Mouse (Mus musculus) kidney, postnatal 10 days (tissue): ENCODE data around the gene Mmp8.

Source experiments
- DNase-seq: peaks from one replicate; pipeline ENCODE4 v3.0.0; 2021; ENCODE audit warnings: mixed read lengths

Mmp8 gene

DNA sequence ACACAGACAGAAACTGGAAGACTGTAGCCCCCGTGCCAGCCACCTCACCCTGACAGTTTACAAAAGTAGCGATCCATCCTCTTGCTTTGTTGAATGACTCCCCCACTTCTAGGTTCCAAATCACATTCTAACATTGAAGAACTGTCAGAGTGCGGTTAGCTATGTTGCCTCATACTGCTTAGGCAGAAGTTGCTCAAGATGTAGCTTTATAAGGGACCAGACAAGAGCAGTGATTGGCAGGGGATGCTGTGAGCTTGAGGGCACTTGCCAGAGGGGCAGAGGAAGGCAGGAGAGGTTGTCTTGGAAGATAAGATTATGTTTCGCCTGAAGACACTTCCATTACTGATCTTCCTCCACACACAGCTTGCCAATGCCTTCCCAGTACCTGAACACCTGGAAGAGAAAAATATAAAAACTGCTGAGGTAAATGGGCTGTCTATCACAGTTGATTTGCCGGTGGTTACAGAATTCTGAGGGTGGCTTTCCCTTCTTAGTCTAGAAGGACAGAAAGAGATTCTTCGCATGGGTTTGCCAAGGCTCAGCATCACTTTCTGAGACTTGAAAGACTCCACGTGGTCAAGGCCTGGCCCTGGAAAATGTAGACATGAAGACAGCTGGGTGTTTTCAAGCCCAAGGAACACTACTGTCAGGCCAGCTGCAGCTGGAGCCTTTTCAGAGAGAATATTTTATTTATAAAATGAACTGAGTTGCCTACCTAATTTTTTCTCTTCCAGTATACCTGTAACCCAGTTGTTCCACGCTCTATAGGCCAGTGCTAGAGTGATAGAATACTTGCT, at the start of gene Mmp8:
Gene Mmp8 (plus strand): TSS at position 236 of the 797 bp plus-strand sequence.
- DNase-seq = peak; percentile 18

DNA sequence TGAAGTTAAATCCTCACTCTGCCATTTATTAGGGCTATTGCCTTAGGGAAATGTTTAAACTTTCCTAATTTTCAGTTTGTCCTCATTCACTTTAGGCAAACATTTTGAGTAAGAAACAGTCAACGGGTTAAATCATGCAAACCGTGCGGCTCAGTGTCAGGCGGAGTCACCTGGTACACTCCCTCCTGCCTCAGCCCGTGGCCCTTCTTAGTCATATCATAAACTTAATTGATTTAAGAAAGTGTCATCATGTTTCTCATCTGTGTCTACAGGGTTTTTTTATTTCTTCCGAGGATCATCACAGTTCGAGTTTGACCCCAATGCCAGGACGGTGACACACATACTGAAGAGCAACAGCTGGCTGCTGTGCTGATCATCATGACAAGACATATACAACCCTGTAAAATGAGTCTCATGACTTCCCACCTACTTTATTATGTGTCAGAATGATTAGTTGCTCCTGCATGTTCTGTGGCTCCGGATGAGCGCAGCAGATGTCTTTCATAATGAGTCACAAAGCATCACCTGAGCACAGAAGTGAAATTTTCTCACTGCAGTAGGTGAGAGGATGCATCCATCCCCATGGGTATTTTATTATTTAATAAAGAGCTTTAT, 48.5 kb upstream of the Mmp8 start:
- DNase-seq = no peak

DNA sequence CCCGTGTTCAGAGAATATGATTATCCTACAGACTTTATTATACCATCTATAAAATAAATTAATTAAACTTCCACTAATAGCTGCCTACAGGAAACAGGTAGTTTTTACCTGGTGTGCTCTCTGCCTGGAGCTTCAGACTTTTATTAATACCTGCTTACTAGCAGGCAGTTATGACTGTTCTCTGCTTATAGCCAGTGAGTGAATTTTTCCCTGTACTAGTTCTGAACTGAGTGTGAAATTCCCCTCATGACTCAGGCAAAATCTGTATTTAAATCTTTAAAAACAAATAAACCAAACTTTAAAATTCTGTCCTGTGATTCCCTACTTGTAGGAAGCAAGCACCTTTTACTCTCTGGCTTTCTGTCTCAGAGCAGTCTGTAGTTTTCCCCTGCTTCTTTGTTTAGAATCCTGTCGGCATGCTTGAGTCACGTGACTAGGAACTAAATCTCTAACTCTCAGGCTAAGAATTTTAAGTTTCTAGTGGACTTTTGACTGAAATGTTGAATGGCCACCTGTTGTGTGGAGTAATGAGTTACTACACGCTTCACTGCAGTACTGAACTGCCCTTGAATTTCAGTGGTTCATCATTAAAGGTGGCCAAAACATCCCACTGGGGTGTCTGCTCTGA, 40.2 kb upstream of the Mmp8 start:
- DNase-seq = no peak

DNA sequence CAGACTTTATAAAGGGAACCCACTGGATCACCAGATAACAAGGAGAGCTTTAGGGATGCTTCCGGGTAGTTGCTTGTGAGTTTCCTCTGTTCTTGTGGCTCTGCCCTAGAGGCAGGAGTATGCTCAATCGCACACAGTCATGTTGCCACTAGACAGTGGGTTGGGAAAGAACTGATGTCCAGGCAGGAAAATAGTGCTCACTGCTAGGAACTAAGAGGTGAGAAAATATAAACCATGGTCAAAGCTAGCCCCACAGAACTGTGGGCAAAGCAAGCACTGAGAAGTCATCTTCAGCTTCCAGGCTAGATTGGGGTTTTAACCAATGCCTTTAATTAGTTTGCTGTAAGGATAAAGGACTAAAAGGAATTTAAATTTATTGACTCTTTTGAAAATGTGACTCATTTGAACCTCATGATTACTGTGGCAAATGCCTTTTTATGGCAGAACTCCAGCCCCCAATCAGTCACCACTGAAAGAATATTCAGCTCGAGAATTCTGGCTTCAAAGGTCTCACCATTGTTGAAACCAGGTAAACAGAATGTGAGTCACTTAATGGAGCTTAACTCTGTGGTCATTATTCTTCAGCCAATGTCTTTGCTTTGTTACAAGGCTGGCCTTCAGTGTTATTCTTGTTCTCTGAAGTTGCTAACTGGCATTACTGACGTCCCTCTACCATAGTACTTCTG, 31.9 kb upstream of the Mmp8 start:
- DNase-seq = no peak

DNA sequence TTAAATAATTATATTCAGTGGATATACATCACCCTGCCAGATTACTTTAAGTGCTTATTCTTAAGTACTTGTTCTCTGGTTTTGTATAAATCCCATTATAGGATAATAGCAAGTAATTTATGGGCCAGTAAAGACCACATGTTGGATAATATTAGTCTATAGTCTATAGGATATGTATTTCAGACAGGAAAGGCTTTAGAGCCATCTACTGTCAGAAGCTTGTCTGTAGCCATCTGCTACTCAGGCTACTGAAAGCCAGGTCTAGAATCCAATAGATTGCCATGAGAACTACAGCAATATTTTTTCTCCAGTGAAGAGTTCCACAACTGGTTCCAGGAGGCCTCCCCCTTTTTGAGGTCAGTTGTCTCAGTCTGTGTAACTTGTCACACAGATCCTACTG, 15.5 kb upstream of the Mmp8 start:
- no peak for DNase-seq

DNA sequence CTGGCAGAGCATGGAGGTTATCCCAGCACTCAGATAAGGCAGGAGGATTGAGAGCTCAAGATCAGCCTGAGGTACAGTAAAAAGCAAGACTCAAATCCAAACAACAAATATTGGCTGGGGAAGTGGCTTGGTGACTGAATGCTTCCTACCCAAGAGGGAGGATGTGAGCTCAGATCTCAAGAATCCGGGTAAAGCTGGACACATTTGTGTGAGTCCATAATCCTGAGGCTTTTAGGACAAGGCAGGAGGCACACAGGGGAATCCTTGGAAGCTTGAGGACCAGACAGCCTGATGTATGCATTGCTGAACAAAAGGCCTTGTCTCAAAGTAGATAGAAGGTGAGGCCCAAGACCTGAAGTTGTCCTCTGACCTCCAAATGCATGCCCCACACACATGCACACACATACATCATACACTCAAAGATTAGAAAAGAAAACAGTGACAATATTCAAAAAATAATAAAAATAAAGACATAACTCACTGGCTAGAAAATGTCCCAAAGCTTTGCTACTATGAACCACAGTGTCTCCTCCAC, 13.3 kb upstream of the Mmp8 start:
- peak; percentile 6 for DNase-seq

DNA sequence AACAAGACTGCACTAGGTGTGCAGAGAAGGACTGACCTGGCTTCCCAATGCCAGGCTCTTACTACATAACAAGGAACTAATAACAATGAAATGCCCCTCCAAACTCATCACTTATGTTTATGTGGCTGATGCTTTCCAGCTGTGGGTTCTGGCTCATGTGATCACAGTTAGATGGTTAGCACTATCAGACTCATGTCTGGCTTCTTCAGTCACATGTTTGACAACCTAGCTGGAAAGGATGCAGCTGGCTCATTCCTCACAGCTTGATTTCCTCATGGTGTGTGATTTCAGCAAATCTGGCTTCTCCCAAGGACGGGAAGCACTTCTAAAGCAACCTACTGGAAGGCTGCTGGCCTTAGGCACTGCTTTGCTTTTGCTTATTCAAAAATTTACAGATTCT, 12.8 kb upstream of the Mmp8 start:
- peak; percentile 83 for DNase-seq

DNA sequence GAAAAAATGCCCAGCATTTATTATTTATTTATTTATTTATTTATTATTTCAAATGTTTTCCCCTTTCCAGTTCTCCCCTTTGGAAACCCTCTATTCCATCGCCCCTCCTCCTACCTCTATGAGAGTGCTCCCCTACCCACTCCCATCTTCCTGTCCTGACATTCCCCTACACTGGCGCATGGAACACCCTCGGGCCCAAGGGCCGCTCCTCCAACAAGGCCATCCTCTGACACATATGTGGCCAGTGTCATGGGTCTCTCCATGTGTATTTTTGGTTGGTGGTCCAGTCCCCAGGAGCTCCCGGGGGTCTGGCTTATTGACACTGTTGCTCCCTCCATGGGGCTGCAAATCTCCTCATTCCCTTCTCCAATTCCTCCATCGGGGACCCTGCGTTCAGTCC, 12.3 kb upstream of the Mmp8 start:
- DNase-seq = no peak

DNA sequence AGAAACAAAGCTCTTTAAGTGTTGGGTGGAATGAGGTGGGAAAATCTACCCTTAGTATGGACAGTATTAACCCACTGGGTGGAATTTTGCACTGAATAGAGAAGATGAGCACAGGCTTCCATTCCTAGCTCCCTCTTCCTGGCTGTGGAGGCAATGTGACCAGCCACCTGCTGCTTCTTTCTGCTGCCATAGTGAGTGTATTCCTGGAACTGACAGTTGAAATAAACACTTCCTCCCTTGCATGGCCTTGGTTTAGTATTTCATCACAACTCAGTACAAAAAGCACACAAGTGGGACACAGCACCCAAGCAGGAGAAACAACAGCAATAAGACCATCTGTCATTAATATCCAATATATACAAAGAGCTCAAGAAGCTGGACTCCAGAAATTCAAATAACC, 6.3 kb upstream of the Mmp8 start:
- DNase-seq = no peak

DNA sequence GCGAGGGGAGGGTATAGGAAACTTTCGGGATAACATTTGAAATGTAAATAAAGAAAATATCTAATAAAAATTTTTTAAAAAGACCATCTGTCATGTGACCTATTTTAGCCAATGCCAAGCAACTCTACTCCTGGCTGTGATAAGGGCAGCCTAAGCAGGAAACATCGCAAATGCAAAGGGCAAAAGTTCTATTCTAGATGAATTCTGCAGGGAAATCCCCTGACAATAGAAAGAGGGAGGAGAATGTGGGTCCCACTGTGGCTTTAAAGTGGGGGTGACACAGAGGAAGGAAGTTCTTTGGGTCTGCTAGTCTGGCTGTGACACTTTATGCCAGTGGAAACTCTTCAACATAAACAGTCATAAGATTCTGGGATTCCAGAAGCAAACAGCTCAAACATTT, 4.7 kb upstream of the Mmp8 start:
- no peak for DNase-seq

DNA sequence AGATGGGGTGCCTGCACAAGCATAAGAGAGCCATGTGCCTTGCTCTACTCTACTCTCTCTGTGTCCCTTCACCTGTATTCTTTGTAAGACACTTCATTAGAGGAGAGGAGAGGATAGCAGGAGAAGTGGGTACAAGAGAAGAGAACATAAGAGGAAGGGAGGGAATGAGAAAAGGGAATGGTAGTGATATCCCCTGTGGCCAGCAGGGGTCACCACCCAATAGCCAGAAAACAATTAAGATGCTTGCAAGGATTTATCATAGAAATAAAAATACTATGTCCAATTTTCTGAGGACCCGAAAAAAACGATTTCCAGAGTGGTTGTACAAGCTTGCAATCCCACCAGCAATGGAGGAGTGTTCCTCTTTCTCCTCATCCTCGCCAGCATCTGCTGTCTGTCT, 3.9 kb upstream of the Mmp8 start:
- peak; percentile 48 for DNase-seq

DNA sequence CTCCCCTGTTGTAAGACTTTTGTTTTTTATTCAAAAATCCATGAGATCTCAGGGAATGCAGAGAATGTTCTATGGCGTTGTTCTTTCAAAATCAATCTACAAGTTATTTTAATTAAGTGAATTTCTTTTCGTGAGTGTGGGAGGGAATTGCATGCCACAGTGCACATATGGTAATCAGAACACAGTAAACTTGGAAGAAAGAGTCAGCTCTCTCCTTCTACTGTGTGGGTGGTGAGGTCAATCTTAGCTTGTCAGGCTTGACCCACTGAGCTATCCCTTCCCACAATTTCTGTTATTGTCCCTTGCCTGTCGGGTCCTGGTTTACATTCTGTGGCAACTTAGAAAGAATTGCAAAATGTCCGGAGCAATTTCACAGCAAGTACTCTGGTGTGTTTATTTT, 1.8 kb downstream of the Mmp8 start:
- no peak for DNase-seq

DNA sequence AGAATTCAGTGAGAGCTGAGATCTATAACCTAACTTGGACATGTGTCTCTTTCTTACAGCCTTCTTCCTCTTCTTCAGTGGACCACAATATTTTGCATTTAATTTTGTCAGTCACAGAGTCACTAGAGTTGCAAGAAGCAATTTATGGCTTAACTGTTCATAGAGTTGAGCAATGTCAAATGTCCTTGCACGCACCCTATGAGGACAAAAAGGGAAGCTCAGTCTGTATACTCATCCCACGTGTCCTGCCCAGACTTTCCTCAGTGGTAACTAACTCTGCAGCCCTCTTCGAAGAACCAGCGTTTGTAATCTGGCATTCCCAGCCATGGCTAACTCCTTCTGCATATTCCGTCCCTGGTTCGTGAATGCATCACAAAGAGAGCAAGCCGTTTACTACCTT, 9.1 kb downstream of the Mmp8 start:
- no peak for DNase-seq

DNA sequence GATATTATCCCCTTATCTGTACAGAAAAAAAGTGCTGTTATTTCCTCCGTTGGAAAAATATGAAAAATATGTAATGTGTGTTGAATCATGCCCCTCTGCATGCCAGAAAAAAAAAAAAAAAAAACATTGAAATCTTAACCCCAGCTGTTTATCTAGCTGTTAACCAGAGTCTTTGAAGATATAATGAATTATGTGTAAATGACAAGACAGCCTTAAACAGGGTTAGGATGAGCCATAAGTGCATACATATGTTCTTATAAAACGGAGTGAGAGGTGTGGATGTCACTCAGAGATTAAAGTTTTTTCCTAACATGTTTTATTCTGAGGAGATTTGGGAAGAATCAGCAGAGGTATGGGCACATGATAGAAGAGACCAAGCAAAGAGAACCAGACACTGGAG, 9.7 kb downstream of the Mmp8 start:
- no peak for DNase-seq

DNA sequence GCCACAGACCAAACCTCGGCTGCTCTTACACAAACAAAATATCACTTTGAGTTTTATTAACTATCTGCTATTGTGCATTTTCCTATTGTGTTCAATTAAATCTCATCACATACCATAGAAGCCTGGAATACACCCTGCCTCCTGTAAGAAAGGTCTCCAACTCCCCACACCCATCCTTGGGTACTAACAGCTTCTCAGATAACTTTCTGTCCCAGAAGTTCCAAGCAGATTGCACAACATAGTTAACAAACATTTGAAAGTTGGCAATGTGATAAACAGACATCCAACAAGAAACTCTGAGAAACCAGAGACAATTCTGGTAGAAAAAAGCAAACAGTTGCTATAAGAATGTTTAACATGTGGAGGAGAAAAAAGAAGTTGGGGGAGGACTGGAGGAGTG, 12.2 kb downstream of the Mmp8 start:
- DNase-seq = no peak

DNA sequence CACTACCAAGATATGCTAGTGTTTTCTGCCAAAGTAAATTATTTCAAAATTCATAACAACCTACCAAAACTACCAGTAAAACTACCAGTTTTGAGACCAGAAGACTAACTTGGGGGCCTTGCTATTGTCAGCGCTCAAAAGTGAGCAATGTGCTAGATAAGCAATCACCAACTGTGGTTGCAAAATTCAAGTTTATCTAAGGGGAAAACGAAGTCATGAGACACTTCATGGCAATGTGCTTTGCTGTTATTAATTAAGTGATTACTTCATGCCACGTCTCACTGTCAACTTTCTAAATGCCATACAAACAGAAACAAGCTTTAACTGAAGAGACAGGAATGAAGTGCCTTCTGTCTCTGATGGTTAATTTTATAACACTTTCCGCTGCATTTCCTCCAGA, 12.9 kb downstream of the Mmp8 start, which contains the start of gene Mmp27:
Gene Mmp27 (plus strand): TSS at position 235 of the 400 bp plus-strand sequence.
- DNase-seq = no peak

DNA sequence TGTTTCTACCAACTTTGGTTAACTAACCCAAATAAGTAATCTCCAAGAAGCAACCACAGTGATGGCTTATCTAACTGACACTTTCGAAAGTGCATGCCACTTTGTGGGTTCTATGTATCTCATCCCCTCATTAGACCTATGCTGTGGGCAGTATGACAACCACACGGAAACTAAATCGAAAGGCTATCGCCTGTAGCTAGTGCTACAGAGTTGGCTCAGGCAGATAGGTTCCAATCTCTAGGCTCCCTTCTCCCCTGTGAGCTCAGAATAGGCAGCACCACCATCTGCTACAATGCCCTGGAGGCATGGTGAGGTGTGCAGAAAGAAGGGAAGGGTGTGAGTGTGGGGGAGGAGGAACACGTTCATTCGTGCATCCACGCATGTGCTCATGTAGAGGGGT, 13.9 kb downstream of the Mmp8 start:
- no peak for DNase-seq

DNA sequence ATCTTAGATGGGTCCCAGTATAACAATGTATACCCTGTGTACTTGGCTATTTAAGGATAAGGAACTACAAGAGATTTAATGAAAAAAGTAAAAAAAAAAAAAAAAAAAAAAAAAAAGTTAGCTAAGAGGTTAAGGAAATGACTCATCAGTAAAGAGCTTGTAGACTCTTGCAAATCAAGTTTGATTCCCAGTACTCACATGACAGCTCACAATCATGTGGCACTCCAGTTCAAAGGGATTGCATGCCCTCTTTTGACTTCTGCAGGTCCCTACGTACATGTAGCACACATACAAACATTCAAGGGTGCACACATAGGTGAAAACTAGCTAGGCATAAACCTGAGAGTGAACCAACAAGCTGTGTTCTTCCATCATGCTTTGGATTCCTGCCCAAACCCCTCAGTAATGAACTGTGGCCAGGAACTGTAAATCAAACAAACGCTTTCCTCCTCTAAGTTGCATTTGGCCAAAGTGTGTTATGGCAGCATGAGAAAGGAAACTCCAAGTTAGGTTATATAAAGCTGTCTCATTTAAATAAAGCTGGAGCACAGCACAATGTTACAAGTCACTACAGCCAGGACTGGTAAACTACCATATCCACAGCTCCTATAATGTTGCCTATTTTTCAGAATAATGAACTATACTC, 14.5 kb downstream of the Mmp8 start:
- no peak for DNase-seq

DNA sequence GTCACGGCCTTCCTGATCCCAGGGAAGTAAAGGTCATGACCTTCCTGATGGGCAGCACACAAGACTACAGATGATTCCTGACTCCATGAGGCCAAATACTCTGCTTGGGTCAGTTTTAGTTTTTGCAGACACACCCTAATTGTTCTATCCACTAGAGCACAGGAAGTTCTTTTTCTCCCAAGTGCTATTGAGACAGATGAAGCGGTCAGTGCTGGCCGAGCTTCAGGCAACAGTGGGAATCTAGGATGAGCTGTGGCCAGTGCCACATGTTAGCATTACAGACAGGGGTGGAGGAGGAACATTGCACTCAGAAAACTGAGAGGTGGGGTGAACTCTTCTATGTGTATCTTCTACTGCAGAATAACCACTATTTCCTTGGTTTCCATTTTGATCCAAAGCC, 17.3 kb downstream of the Mmp8 start:
- no peak for DNase-seq

DNA sequence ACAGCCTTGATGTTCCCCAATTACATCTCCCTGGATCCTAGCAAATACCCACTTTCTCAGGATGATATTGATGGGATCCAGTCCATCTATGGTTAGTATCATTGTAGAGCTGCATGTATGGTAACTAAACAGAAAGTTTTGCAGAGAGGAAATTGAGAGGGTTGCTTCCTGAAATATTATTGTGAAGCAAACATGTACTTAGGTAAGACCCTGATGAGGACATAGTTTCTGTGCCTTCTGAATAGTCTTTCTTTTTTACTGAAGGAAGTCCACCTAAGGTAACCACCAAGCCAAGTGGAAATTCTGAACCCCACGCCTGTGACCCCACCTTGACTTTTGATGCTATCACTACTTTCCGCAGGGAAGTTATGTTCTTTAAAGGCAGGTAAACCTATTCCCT, 19.1 kb downstream of the Mmp8 start:
- DNase-seq = no peak

DNA sequence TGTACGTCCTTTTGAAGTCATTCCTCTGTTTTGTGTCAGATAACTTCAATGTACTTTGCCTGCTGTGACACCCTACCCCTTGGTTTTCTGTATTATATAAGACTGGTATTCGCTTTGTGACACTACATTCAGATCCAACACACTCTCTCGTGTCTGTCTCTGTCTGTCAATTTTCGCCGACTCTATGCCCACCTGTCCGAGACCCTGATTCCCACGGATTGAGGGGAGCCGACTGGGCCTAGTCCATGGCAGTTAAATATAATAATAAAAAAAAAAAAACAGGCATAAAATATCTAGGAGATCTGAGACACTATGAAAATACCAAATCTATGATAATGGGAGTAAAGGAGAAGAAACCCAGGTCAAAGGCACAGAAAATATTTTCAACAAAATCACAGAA, 31.8 kb downstream of the Mmp8 start:
- no peak for DNase-seq

DNA sequence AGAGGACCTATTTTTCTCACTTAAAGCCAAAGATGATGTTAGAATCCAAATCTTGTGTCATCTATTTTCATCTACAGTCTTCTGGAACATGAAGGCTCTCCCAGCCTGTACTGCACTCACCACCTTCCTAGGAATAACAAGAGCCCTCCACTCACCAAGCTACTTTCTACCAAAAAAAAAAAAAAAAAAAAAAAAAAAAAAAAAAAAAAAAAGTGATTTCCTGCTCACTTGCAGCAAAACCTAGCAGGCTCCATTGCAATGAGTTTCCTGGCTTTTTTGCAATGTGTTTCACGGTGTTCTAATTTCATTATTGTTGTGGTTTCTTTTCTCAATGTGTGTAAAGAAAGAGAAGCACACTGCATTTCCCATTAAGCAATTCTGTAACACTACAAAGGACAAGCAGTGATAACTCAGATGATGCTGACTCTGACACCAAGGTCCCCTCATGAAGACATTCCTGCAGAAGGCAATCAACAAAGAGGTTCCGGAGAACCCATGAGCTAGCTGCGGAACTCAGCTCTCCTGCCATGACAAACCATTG, 35.1 kb downstream of the Mmp8 start:
- no peak for DNase-seq
